Mouse (Mus musculus): Measurements from ENCODE around the gene Jak3.
A peak's percentile ranks its signal among the peaks of the same experiment; 100 is the strongest.
"Not testable (repeated sequence)": the region's sequence is repeated elsewhere in the genome, so short reads cannot be mapped to it uniquely, and the experiment has no call there.

Gene Jak3

DNA sequence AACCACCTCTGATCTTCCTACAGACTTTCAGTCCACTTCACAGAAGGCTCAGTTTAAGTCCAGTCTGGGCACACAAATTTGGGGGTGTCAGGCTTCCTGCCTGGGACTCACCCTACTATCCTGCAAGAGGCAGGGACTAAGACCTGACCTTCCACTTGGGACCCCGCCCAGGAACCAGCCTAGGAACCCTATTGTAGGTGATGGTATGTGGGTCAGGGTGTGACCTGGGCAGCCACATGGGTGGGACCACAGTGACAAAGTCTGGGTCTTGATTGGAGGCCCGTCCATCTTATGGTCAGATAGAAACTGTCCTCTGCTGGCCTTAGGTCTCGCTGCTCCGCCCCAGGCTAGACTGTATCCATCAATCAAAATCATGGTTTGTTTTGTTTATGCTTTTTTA, 48.3 kb downstream of the Jak3 start:
- no peak for DNase-seq

DNA sequence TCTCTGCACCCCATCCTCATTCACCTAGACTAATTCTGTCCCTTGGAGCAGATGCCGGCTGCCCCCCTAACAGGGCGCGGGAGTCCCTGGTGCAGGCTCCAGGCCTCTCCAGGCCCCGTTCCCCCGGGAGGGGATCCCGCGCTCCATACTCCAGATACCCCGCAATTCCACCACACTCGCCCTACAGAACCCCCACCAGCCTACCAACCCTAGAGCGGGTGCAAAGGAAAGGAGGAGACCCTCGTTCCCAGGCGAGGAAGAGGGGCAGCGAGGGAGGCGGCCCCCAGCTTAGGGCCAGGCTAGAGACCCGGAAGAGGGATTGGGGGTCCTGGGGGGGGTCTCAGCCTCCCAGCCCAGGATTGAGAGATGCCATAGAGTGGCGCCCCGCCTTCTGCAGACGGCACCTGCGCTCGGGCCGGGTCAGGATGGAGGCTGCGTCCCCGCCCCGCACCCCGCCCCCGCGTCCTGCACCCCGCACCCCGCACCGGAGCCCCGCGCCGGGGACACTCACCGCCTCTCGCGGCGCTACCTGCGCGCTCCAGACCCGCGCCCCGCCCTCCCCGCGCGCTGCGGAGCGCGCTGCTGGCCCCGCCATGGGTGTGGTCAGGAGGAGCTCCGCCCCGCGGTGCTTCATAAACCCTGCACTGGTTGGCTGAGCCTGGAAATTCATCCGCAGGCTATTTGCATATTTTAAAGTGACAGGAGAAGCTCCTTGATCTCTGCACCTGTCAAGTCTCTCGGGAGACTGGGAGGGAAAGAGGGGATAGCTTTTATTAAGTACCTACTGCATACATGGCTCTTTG, 49.2 kb downstream of the Jak3 start, which contains the start of gene Fcho1:
Gene Fcho1, minus strand, starts transcription at position 595 of the 803 bp plus-strand sequence.
- DNase-seq, result peak; percentile 91 to 94

DNA sequence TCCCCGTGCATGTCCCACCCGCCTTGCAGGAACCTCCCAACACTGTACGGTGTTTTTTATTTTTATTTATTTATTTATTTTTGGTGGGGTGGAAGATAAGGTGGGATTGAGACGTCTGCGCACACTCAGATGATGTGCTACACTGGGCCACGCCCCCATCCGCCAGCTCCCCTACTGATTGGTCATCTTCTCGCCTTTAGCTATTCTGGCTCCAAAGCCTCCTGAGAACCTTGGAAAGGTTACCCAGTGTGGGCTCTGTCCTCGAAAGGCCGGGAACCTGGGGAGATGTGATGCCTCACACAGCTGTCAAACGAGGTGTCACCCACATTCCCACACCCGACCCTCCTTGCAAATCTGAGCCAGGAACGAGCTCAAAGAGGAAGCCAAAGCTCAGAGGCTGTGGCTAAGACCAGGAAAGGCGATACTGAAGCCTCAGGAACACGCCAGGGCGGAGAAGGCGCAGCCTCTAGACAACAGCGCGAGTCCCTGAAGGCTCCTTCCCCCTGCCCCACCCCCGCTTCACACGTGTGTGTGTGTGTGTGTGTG, 52.2 kb downstream of the Jak3 start:
- DNase-seq, result peak in 1 of 2 experiments; percentile 38

DNA sequence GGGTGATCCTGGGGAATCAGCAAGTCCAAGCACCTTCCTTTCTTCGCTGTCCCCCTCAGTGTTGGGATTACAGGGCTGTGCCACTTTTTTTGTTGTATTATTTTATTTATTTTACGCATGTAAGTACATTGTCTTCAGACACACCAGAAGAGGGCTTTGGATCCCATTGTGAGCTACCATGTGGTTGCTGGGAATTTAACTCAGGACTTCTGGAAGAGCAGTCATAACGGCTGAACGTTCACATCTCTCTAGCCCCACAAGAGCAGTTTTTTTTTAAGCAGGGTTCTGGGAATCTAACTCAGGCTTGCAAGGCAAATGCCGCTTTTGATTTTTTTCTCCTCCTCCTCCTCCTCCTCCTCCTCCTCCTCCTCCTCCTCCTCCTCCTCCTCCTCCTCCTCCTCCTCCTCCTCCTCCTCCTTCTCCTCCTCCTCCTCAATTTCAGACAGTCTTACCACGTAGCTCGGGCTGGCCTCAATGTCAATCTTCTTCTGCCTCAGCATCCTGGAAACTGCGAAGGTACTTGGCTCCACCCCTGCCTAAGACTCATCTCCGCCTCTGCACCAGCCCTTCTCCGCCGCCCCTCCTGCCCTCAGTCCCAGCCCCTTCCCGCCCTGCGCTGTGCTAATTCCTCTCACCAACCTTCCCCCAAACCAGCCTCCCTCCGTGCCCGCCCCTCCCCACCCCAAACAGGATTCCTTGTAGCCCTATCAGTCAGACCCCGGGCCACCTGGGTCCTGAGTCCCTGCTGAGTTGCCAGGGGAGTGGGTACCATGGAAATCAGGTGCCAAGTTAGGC, 52.9 kb downstream of the Jak3 start:
- peak; percentile 60 to 76 for DNase-seq

DNA sequence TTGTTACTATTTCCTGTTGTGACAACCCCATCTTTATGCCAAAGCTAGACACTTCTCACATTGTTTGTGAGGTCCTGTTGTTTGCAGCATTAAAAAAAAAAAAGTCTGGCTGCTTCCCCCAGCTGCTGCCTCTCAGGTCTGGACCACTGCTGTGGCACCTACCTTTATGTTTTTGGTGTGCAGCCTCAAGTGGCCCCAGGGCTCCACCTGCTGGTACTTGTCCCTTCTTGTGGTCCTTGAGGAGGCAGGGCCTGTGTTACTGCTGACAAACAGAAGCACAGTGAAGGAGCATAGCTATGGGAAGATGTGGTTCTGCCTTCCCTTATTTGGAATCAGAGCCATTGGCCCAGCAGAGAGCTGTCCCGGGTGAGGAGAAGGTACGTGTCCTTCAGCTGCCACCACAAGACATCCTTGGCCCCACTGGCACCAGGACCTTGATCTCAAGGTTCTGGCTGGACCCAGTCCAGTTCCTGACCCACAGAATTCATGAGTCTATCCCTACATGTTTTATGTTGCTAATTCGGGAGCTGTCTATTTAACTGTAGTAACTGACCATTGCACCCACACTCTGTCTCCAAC, 55.6 kb downstream of the Jak3 start:
- DNase-seq, result peak; percentile 82 to 84

DNA sequence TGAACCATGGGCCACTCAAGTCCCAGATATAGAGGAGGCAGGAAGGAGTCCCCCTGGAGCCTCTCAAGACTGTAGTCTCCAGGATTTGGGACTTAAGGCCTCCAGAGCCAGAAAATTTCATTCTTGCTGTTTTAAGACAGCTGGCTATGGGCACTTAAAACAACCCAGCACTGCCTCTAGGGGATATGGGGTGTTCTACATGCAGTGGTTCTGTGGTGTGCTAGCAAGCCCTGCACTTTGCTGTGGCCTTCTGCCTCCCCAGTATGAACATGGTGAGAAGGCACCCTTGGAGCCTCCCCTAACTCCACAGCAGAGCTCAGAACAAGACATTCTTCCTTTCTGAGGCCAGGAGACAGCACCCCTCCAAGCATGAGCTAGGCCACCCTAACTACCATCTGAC, 62.2 kb downstream of the Jak3 start:
- DNase-seq, result not testable (repeated sequence)
